Mouse (Mus musculus) testis, postnatal 10 days (tissue): ENCODE data around the gene Trmt10a.

Source experiments
- DNase-seq: peaks from one replicate; pipeline ENCODE4 v3.0.0; 2021; ENCODE audit warnings: low spot score

The Trmt10a gene

GRCm38 (mm10) chr3:138143315-138144059 is at the start of gene Trmt10a:
TSS of gene Trmt10a (plus strand) at chr3:138143448.
- peak; percentile 100 for DNase-seq

- DNase-seq: no peak
Observed at GRCm38 (mm10) chr3:138095301-138095700, 47.9 kb upstream of the Trmt10a start.

GRCm38 (mm10) chr3:138095718-138096117 is 47.5 kb upstream of the Trmt10a start:
- DNase-seq: no peak

DNA sequence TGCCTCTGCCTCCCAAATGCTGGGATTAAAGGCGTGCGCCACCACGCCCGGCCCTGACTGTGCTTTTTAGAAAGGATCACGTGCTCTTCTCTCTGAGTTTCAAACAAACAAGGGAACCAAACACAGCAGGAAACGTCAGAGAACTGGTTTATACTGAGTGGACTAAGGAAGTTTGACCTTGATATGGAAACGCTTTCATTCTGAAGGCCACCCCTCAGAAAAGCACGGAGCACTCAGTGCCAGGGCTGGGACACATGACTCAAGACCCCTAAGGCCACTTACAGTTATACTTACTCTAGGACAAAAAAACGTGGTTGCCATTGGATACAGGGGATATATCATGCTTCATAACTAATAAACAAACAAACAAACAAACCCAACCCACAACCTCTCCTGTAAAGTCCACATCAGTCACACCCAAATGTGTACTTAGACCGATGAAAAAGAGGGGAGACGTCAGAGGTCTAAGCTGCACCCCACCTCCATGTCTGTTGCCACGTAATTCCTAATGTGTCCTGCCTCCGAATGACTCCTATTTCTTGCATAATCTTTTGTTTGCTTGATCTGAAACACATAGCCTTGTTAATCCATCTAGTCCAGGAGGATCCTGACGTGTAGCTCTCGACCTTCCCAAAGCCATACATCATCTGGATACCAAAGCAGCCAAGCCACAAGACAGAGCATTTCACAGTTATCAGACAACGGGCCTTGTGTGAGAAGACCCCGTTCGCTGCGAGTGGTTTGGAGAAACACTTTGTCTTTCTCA is 46.8 kb upstream of the Trmt10a start:
- DNase-seq: no peak

DNA sequence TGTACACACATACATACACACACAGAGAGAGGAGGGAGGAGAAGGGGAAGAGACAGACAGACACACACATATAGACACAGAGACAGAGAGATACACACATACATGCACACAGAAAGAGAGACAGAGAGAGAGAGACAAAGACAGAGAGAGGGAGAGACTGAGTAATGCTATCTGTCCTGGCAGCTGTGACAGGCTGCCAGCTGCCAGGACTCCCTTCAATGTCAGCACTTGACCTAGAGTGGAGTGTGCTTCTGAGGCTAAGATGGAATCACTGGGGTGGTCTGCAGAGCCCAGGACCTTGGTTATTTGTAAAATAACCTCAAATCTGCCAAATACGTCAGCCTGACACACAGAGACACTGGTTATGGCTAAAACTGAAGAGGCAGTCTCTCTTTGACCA is 45.5 kb upstream of the Trmt10a start:
- DNase-seq: no peak

DNA sequence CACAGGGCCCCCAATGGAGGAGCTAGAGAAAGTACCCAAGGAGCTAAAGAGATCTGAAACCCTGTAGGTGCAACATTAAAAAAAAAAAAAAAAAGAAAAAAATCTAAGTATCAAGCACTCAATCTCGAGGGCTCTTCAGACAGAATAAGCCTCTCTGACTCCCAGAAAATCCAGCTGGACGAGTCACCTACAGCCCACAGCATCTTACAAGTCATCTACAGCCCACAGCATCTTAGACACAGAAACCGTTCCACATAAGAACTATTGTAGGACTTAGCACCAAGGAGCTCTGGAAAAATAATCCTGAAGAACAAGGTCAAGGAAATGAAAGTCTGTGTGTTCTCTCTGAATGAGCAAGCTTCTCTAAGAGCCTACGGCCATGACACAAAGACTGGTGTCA is 41.3 kb upstream of the Trmt10a start:
- no peak for DNase-seq

DNA sequence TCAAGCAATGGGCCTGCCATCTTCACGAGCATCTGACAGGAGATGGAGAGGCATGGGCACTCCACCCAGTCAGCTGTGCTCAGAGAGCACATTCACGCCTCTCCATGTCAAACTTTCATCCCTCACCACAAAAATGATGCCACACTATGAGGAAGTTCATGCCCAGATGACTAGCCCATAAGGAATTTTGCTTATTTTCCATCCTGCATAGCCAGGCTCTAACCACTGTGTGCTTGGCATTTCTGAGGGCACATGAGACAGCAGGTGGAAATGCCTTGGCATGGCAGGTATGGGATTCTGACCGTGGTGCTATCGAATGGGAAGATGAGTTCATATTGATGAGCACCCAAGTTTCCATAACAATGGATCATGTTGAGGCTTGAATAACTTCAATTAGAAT is 39.6 kb upstream of the Trmt10a start:
- DNase-seq: no peak

GRCm38 (mm10) chr3:138105056-138105455 is 38.2 kb upstream of the Trmt10a start:
- DNase-seq: no peak

GRCm38 (mm10) chr3:138106887-138107286 is 36.4 kb upstream of the Trmt10a start:
- DNase-seq: no peak

DNA sequence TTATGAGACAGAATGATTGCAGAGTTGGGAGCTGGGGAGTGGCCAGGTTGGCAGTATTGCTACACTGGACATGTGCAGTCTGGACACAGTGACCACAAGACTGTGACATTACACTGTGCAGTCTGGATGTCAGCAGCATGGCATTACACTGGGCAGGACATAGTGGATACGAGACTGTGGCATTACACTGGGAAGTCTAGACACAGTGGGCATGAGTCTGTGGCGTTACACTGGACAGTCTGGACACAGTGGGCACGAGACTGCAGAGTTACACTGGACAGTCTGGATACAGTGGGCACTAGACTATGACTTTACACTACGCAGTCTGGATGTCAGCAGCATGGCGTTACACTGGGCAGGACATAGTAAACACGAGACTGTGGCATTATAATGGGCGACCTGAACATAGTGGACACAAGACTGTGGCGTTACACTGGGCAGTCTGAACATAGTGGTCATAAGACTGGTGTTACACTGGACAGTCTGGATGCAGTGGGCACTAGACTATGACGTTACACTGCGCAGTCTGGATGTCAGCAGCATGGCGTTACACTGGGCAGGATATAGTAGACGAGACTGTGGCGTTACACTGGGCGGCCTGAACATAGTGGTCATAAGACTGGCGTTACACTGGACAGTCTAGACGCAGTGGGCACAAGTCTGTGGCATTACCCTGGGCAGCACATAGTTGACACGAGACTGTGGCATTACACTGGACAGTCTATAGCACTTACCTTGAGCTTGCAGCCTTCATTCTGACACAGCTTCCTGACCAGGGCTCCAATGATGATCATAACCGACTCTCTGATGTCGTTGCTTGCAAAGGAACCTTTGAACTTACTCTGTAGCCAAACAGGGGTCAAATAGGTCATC is 32.1 kb upstream of the Trmt10a start:
- no peak for DNase-seq

- DNase-seq: peak; percentile 52
Observed at GRCm38 (mm10) chr3:138114106-138114505, 29.1 kb upstream of the Trmt10a start.

- no peak for DNase-seq
Observed at GRCm38 (mm10) chr3:138116871-138117270, 26.4 kb upstream of the Trmt10a start.

GRCm38 (mm10) chr3:138118392-138118791 is 24.9 kb upstream of the Trmt10a start:
- no peak for DNase-seq

GRCm38 (mm10) chr3:138118831-138119230 is 24.4 kb upstream of the Trmt10a start:
- DNase-seq: no peak

DNA sequence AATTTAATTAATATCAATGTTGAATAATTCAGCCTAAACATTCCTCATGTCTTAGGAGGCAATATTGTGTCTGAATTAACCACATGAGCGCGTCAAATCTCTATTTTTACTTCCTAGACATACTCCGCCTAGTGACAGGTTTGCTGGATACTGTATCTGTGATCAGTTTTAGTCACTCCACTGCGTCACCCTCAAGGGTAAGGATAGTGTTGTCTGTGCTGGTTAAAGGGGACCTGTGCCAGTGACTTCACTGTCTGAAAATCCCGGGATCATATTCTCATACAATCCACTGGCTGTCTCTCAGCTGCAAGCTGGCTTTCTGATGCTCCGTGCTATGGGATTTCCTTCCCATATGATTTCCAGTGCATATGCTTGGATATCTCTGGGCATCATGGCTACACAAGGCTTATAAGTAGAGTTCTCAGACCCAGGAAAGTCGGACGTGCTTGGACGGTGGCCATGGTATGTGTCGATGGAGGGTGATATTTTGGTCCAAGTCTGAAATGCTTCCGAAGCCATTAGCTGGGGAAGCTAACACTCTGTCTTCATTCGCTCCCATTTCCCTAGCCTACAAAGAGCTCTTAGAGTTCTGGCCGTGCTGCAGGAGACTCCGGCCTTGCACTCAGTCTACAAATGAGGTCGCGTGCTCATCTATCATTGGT is 23.7 kb upstream of the Trmt10a start:
- DNase-seq: no peak

DNA sequence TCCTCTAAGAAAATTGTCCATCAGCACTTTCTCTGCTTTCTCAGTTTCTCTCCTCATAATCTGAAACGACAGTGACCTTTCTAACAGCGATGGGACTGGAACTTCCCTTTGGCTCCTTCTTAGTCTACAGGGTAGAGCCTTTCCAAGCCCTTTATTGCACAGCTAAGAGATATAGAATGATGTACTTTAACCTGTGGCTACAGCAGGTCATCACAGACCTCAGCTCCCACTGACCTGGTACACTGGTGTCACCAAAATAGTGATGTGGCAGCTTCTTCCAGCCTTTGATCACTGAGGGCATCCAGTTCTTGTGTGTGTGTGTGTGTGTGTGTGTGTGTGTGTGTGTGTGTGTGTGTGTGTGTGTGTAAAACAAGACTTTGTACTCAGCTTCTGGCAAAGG is 21.8 kb upstream of the Trmt10a start:
- DNase-seq: no peak

DNA sequence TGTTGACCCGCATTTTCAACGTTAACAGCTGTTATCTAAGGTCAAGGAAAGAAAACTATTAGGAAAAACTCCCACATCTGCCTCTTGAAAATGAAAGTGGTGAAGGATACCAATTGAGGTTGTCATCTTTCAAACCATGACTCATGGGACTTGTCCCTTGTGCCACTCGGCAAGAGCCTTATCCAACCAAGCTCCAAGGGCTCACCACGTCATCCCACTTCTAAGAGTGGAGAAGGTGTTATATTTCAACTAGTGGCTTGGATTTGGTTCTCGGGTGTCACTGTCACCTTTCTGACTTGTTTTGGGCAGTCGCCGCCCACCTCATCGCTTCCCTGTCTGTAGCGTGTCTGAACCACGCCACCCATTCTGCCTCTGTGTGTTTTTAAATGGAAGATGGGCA is 19.4 kb upstream of the Trmt10a start:
- no peak for DNase-seq

DNA sequence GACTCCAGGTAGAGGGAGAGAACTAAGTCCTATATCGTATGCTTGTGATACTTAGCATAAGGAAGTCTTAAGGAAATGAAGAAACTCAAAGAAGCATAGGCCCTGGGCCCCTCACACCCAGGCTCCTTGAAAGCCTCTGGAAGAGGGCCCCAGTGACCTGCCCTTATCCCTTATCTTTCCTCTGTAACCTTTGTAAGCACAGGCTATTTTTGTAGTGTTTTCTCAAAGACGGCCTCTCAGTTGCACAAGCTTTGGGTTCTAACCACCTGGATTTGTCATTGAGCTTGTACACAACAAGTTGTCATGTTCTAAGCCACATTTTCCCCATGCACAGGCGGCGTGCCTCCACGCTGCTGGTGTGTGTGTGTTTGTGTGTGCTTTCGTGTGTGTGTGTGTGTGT is 14.1 kb upstream of the Trmt10a start:
- DNase-seq: no peak

GRCm38 (mm10) chr3:138130692-138131091 is 12.6 kb upstream of the Trmt10a start:
- no peak for DNase-seq

DNA sequence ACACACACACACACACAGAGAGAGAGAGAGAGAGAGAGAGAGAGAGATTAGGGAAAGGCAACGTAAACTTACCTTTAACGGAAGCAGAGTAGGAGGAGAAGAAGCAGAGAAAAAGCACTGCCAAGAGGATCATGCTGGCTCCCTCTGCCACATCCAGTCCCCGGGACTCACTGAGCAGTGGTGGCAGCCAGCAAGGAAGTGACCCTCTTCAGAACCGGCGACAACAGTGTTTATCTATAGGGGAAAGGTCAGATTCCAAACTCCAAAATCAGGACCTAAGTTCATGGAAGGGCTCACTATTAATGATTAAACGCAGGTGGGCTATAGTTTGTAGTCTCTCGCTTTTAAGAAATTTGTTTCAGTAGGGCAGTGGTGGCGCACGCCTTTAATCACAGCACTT is 12.1 kb upstream of the Trmt10a start:
- no peak for DNase-seq

GRCm38 (mm10) chr3:138133463-138133862 is 9.8 kb upstream of the Trmt10a start:
- DNase-seq: no peak

DNA sequence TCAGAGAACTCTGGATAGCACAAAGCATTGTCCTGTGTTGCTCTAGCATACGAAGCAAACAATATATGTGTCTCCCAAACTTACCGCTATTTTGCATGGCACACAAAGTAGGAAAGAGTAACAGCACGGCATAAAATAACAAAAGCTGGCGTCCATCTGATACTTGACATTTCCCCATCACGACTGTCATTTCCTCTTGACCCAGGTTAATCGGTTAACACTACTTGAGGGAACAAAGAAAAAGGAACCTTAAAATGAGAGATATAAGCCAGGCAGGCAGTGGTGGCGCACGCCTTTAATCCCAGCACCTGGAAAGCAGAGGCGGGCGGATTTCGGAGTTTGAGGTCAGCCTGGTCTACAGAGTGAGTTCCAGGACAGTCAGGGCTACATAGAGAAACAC is 9.3 kb upstream of the Trmt10a start:
- DNase-seq: no peak
